Mouse (Mus musculus) CH12.LX (cell line): ENCODE results near the gene Hist1h3i. TPM values are rescaled to one million over a fixed set of nuclear protein-coding genes. Genes with fewer than 3 reads are reported as not detected.
"Not testable (repeated sequence)": the region's sequence is repeated elsewhere in the genome, so short reads cannot be mapped to it uniquely, and the experiment has no call there.

Experiments used
- DNase-seq: peaks from one replicate; pipeline ENCODE4 v3.0.0-alpha.2; 2013; ENCODE audit errors: extremely low read depth
- H3K27ac ChIP-seq: 2 replicates; pipeline ENCODE4 v1.5.1; 2012; ENCODE audit warnings: low read depth, mild to moderate bottlenecking, control low read depth, moderate library complexity; ENCODE audit not compliant: insufficient read depth
- H3K27me3 ChIP-seq: replicated peaks from 2 replicates; pipeline ENCODE3; 2012; ENCODE audit warnings: inconsistent platforms
- H3K36me3 ChIP-seq, 2 experiments: replicated peaks in 1 of 2; 2 replicates each; pipeline versions ENCODE3 to v1.6.1; 2012; ENCODE audit warnings: inconsistent platforms in 1 of 2, low read length in 1 of 2, mild to moderate bottlenecking in 1 of 2, mixed read lengths in 1 of 2, moderate library complexity in 1 of 2; ENCODE audit not compliant: control insufficient read depth in 1 of 2, insufficient read depth in 1 of 2
- H3K4me1 ChIP-seq, 2 experiments: 2 replicates each; pipeline ENCODE4 v1.6.1; 2012; ENCODE audit warnings: inconsistent platforms in 1 of 2, moderate library complexity in 1 of 2; ENCODE audit not compliant: insufficient read depth in 2 of 2, control insufficient read depth in 1 of 2
- H3K4me2 ChIP-seq: 2 replicates; pipeline ENCODE4 v1.6.1; 2012; ENCODE audit warnings: low read depth, mild to moderate bottlenecking, control low read depth; ENCODE audit not compliant: poor library complexity, insufficient read depth, severe bottlenecking
- H3K4me3 ChIP-seq, 3 experiments: fragments of 150-350 bp in 1 of 3; sonication (generic) in 1 of 3; replicated peaks in 1 of 3; 2 replicates each; pipeline versions ENCODE3 to v1.5.1; 2011 to 2012; ENCODE audit warnings: low read depth in 2 of 3, low read length in 2 of 3, mild to moderate bottlenecking in 2 of 3, moderate library complexity in 2 of 3, control low read depth in 1 of 3, improper control_type of control experiment in 1 of 3, inconsistent platforms in 1 of 3, mixed read lengths in 1 of 3; ENCODE audit not compliant: poor library complexity in 1 of 3
- H3K79me2 ChIP-seq: replicated peaks from 2 replicates; pipeline ENCODE4 v1.6.1; 2012; ENCODE audit warnings: mild to moderate bottlenecking, moderate library complexity; ENCODE audit not compliant: control insufficient read depth, poor library complexity, insufficient read depth, severe bottlenecking; ENCODE audit errors: extremely low read depth
- H3K9ac ChIP-seq: 2 replicates; pipeline ENCODE4 v1.6.1; 2012; ENCODE audit warnings: low read depth, mild to moderate bottlenecking, control low read depth, moderate library complexity; ENCODE audit not compliant: insufficient read depth
- H3K9me3 ChIP-seq: replicated peaks from 2 replicates; pipeline ENCODE3; 2012; ENCODE audit warnings: low read length, inconsistent platforms, mixed read lengths
- BHLHE40 ChIP-seq: IDR thresholded peaks from 2 replicates; pipeline ENCODE4 v1.6.1; 2011; ENCODE audit warnings: mild to moderate bottlenecking, low read depth, low read length, improper control_type of control experiment
- POLR2A ChIP-seq: IDR thresholded peaks from 2 replicates; pipeline ENCODE4 v1.6.1; 2011; ENCODE audit warnings: low read depth, mild to moderate bottlenecking, improper control_type of control experiment, low read length
- POLR2AphosphoS2 ChIP-seq: IDR thresholded peaks from 2 replicates; pipeline ENCODE4 v1.6.1; 2011; ENCODE audit warnings: low read depth, low read length, improper control_type of control experiment
- ZMIZ1 ChIP-seq: IDR thresholded peaks from 2 replicates; pipeline ENCODE4 v1.6.1; 2012; ENCODE audit warnings: low read depth, mild to moderate bottlenecking, inconsistent platforms, low read length, improper control_type of control experiment
- dilution Hi-C: fragments of 300-500 bp; cut with MboI; formaldehyde crosslinking; loops from 2 replicates; pipeline ENCODE4 v1.14.3; 2020; ENCODE audit warnings: low sequenced_read_pairs; ENCODE audit not compliant: extremely low pct_unique_long_range_greater_than_20kb, extremely low pct_ligation_motif_present
- in situ Hi-C: fragments of 300-500 bp; cut with MboI; formaldehyde crosslinking; loops from 3 replicates; pipeline ENCODE4 v1.14.3; 2019; ENCODE audit warnings: low sequenced_read_pairs, low pct_ligation_motif_present, low pct_unique_long_range_greater_than_20kb, mixed read lengths
- polyA plus RNA-seq: library from polyadenylated mRNA; unstranded; fragments of >175 nt; gene quantifications from 2 replicates; pipeline ENCODE4 v1.2.1, GENCODE M21; 2012; ENCODE audit warnings: low read depth; ENCODE audit not compliant: insufficient read length
- total RNA-seq, 2 experiments: library from RNA; depleted of rRNA; stranded (reverse); fragments of 300-350 nt in 1 of 2; fragments of >200 nt in 1 of 2; gene quantifications; 2 replicates each; pipeline ENCODE4 v1.2.3; 2012 to 2014

The Hist1h3i gene
- total and polyA plus RNA-seq, 3 experiments, result 14.3 to 797 (median 21.2) TPM

DNA sequence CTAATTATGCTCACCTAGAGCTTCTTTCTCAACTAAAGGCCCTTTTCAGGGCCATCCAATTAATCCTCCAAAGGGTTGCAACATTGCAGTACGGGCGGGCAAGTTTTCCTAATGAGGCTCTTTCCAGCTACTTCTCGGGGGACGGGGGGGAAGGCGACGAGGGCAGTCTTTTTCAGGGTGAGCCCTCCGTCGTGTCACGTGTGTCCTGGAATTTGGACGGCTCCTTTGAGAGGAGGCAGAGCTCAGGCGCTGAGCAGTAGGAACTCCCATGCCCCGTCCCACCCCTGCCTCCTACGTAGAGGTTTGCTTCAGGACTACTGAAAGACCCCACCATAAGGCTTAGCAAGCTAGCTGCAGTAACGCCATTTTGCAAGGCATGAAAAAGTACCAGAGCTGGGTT lies 28.9 kb upstream of the Hist1h3i start:
- H3K36me3 ChIP-seq, H3K27me3 ChIP-seq, H3K4me1 ChIP-seq, H3K9me3 ChIP-seq, DNase-seq: not testable (repeated sequence)
- peak overlapping the region in 1 of 3 experiments; percentile 24 for H3K4me3 ChIP-seq
- 0 out of 2 replicates have a peak overlapping the region, but pooled peaks have one; percentile 33 for H3K9ac ChIP-seq
- TF ChIP-seq POLR2A, result peak; percentile 53
- TF ChIP-seq BHLHE40, result 0 out of 2 replicates have a peak, but pooled peaks have one; percentile 13
- 0 out of 2 replicates have a peak, but pooled peaks have one; percentile 33 for TF ChIP-seq POLR2AphosphoS2
- 0 out of 2 replicates have a peak, but pooled peaks have one; percentile 45 for TF ChIP-seq ZMIZ1
- TF ChIP-seq, all 38 proteins: peak for 4; not testable (repeated sequence) for 34
- dilution Hi-C loops, H3K79me2 ChIP-seq, in situ Hi-C loops: not testable (repeated sequence)
- H3K27ac ChIP-seq, result peak overlapping the region; percentile 86
- peak overlapping the region; percentile 31; the same call in 1 of the 2 replicates for H3K4me2 ChIP-seq

GRCm38 (mm10) chr13:21811539-21811938 lies 28.4 kb upstream of the Hist1h3i start, which contains the start of gene Hist1h4m:
TSS of gene Hist1h4m (plus strand) at chr13:21811746.
- H3K4me1 ChIP-seq, dilution Hi-C loops, H3K9me3 ChIP-seq, in situ Hi-C loops, H3K27me3 ChIP-seq, H3K79me2 ChIP-seq, H3K36me3 ChIP-seq, DNase-seq: not testable (repeated sequence)
- Histone ChIP-seq H3K4me3 (peak within 1 kb of the TSS in 1 of 3 experiments; percentile 24), H3K27ac (peak within 1 kb of the TSS; percentile 86), H3K4me2 (peak within 1 kb of the TSS; percentile 31; the same call in 1 of the 2 replicates), H3K9ac (0 out of 2 replicates have a peak within 1 kb of the TSS, but pooled peaks have one; percentile 33)

- DNase-seq, H3K9me3 ChIP-seq, H3K4me2 ChIP-seq, H3K9ac ChIP-seq, H3K27ac ChIP-seq, H3K27me3 ChIP-seq, in situ Hi-C loops, H3K79me2 ChIP-seq, dilution Hi-C loops, H3K4me3 ChIP-seq, H3K4me1 ChIP-seq, H3K36me3 ChIP-seq: not testable (repeated sequence)
Observed at GRCm38 (mm10) chr13:21811074-21811473, 27.9 kb upstream of the Hist1h3i start.

DNA sequence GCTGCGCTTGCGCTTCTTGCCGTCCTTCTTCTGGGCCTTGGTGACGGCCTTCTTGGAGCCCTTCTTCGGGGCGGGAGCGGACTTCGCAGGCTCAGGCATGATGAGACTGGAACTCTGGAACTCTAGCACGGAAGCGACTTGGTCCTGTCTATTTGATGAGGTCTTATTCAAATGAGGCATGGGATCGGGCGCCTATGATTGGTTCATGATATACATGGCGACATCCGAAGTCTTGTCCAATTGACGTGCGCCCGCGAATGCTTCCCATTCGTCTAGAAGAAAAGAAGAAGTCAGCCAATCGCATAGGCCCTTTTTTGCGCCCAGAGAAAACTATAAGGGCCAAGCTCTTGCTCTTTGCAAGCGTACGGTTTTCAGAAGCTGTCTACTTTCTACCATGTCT lies 26.9 kb upstream of the Hist1h3i start, which contains the start of the genes Hist1h2bq and Hist1h2ao:
Gene Hist1h2bq (minus strand): TSS at position 125 of the 400 bp plus-strand sequence.
Gene Hist1h2ao (plus strand): TSS at position 393 of the 400 bp plus-strand sequence.
- DNase-seq, H3K4me3 ChIP-seq, dilution Hi-C loops, H3K27me3 ChIP-seq, H3K9me3 ChIP-seq, in situ Hi-C loops, H3K9ac ChIP-seq, H3K27ac ChIP-seq, H3K79me2 ChIP-seq, H3K4me2 ChIP-seq, H3K4me1 ChIP-seq, H3K36me3 ChIP-seq: not testable (repeated sequence)

DNA sequence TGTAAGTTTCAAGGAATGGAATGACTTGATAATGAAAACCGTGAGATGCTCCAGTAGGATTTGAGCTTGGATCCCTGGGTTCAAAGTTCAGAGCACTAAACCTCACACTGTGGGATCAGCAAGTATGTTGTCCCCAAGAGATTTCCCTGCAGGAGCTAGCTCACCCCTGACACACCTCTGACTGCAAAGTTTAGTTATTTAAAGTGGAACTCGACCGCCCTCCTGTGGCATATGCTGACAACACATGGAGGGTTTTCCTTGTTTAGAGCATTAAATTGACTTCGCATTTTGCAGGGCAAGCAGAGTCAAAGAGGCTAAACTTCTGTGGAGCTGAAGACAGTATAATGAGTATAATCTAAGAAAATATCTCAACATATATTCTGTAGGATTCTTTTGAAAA lies 19.9 kb upstream of the Hist1h3i start:
- H3K9ac ChIP-seq, DNase-seq, H3K4me1 ChIP-seq, H3K4me2 ChIP-seq, H3K27me3 ChIP-seq, H3K27ac ChIP-seq, H3K4me3 ChIP-seq, H3K9me3 ChIP-seq, in situ Hi-C loops, H3K36me3 ChIP-seq, H3K79me2 ChIP-seq, dilution Hi-C loops: not testable (repeated sequence)

- H3K36me3 ChIP-seq, DNase-seq, H3K79me2 ChIP-seq, H3K9me3 ChIP-seq, dilution Hi-C loops, H3K4me1 ChIP-seq, H3K27me3 ChIP-seq, in situ Hi-C loops, H3K4me2 ChIP-seq, H3K27ac ChIP-seq, H3K9ac ChIP-seq, H3K4me3 ChIP-seq: not testable (repeated sequence)
Observed at GRCm38 (mm10) chr13:21797163-21797562, 14.0 kb upstream of the Hist1h3i start.
